Comparison of ENCODE assay signal across 8 mouse cellular contexts in genomic region chr14:74602543-74602942, GRCm38 (mm10). TPM values are rescaled to one million over a fixed set of nuclear protein-coding genes. Genes with fewer than 3 reads are reported as not detected.
A peak's percentile ranks its signal among the peaks of the same experiment; 100 is the strongest.
DNase-seq lines count a peak whose midpoint lies in the region; ATAC-seq and TF ChIP-seq lines count a peak whose summit lies in the region.

No protein-coding gene starts in this region.

- no peak overlapping the region for H3K27ac ChIP-seq in gastrocnemius, adult 2 months

- TF ChIP-seq CTCF in gastrocnemius, adult 2 months (IDR thresholded peaks at IDR 0.05): peak; percentile 81

- intact Hi-C loops in gastrocnemius, adult 2 months (cut with DNase I): no loop called here
- intact Hi-C loops in gastrocnemius, postnatal 14 days (cut with DNase I; ENCODE audit: low total_unique reads): no loop called here

- no peak overlapping the region for H3K4me3 ChIP-seq in gastrocnemius, adult 2 months

- peak; percentile 30 for DNase-seq in gastrocnemius, adult 2 months
- DNase-seq in gastrocnemius, adult 8-10 months (ENCODE audit: low spot score in 2 of 2): no peak
- DNase-seq in ES-CJ7 (ENCODE audit: low read depth, low spot score): peak; percentile 44
- peak; percentile 81 to 85 for DNase-seq in cerebellum, postnatal 10 days
- DNase-seq in gastrocnemius, postnatal 14 days: peak; percentile 34
- DNase-seq in layer of hippocampus, postnatal 14 days (ENCODE audit: low spot score in 2 of 2): peak; percentile 19 to 47
- peak; percentile 11 for DNase-seq in thymus, postnatal 0 days (ENCODE audit: low spot score)

- peak; percentile 79 for ATAC-seq in megakaryocyte progenitor cell, adult 5-6 weeks (replicated peaks; ENCODE audit: poor library complexity)

RNA-seq across cellular contexts. Expression of gene Htr2a, which starts 38.1 kb away (rescaled TPM):
- under 1 TPM; 0.15 to 0.20 TPM for total RNA-seq in gastrocnemius, adult 2 months (2021)
- under 1 TPM in 3 of 4 experiments, not detected in 1; 0.12 to 0.20 (median 0.16) TPM for total RNA-seq in gastrocnemius, adult 8-10 months (2022)
- under 1 TPM; 0.51 TPM for total RNA-seq in gastrocnemius, postnatal 14 days (2021)
- 1 to 10 TPM; 5.7 to 6.6 TPM for total RNA-seq in layer of hippocampus, postnatal 14 days (2021)
- total RNA-seq in megakaryocyte progenitor cell, adult 5-6 weeks (2015): 0.93 and 1.2 TPM in 2 replicates
- 0.51 and 0.54 TPM in 2 replicates for total RNA-seq in megakaryocyte progenitor cell, adult 5-6 weeks (2017)
- polyA plus RNA-seq in thymus, postnatal 0 days (2015; fragmentation: Nextera tagmentation; extraction: Ambion mirVana): 0.09 TPM in 1 of 2 replicates, not detected in the other

Comparison
In these comparisons a context has a peak if more than half of its experiments do, and no peak if none do; other contexts are left out.
1. DNase-seq: peak in gastrocnemius, adult 2 months (single experiment), ES-CJ7 (single experiment), cerebellum, postnatal 10 days (2 of 2), gastrocnemius, postnatal 14 days (single experiment), layer of hippocampus, postnatal 14 days (2 of 2) and thymus, postnatal 0 days (single experiment); none in gastrocnemius, adult 8-10 months (0 of 2).